Mouse (Mus musculus) heart, postnatal 0 days (tissue): ENCODE measurements around the gene Itpr2. TPM values are rescaled to one million over a fixed set of nuclear protein-coding genes. Genes with fewer than 3 reads are reported as not detected.

Experiments used
- ATAC-seq: fragments of 200-750 bp; cut with Nextera tagmentation; 2 replicates; pipeline ENCODE4 v1.8.0; 2017; ENCODE audit warnings: low read depth, moderate number of reproducible peaks, moderate library complexity; ENCODE audit not compliant: insufficient read depth
- DNase-seq: peaks from one replicate; pipeline ENCODE4 v3.0.0-alpha.2; 2016; ENCODE audit warnings: low spot score
- H3K27ac ChIP-seq: fragments of 300-500 bp; sonication (generic); 2 replicates; pipeline ENCODE4 v1.5.1; 2014; ENCODE audit warnings: low read depth, mild to moderate bottlenecking
- H3K27me3 ChIP-seq: fragments of 300-500 bp; sonication (generic); 2 replicates; pipeline ENCODE4 v1.6.1; 2014; ENCODE audit warnings: low read length, mixed read lengths; ENCODE audit not compliant: control insufficient read depth, insufficient read depth
- H3K36me3 ChIP-seq: fragments of 300-500 bp; sonication (generic); replicated peaks from 2 replicates; pipeline ENCODE4 v1.6.1; 2014; ENCODE audit warnings: low read length, mixed read lengths; ENCODE audit not compliant: control insufficient read depth, insufficient read depth
- H3K4me1 ChIP-seq: fragments of 300-500 bp; sonication (generic); 2 replicates; pipeline ENCODE4 v1.6.1; 2014; ENCODE audit warnings: antibody characterized with exemption; ENCODE audit not compliant: control insufficient read depth, insufficient read depth
- H3K4me2 ChIP-seq: fragments of 300-500 bp; sonication (generic); 2 replicates; pipeline ENCODE4 v1.6.1; 2014; ENCODE audit warnings: low read depth, mild to moderate bottlenecking, low read length, moderate library complexity
- H3K4me3 ChIP-seq: fragments of 300-500 bp; sonication (generic); 2 replicates; pipeline ENCODE4 v1.5.1; 2014; ENCODE audit warnings: low read depth, low read length
- H3K9ac ChIP-seq: fragments of 300-500 bp; sonication (generic); replicated peaks from 2 replicates; pipeline ENCODE4 v1.6.1; 2014; ENCODE audit warnings: low read depth, low read length, mixed read lengths
- H3K9me3 ChIP-seq: fragments of 300-500 bp; sonication (generic); replicated peaks from 2 replicates; pipeline ENCODE4 v1.6.1; 2016; ENCODE audit warnings: low read length; ENCODE audit not compliant: control insufficient read depth
- CTCF ChIP-seq: IDR thresholded peaks from 2 replicates; pipeline ENCODE4 v1.5.1; 2016; ENCODE audit warnings: antibody characterized with exemption, control low read depth, low read depth
- EP300 ChIP-seq: IDR thresholded peaks from 2 replicates; pipeline ENCODE4 v1.6.1; 2016; ENCODE audit warnings: antibody characterized with exemption, low read depth
- WGBS: fragments of 180-500 bp; shearing (Covaris S2); extraction: QIAGEN DNeasy Blood & Tissue Kit; methylation state at CpG from one replicate; pipeline ENCODE4 v1.1.7; 2014; 5-methylcytosine and 5-hydroxymethylcytosine counted together
- polyA plus RNA-seq: library from polyadenylated mRNA; unstranded; fragments of >200 nt; fragmentation: Nextera tagmentation; extraction: Ambion mirVana; gene quantifications from 2 replicates; pipeline ENCODE4 v1.2.1, GENCODE M21; 2015
- total RNA-seq: library from RNA; depleted of rRNA; stranded (reverse); fragments of >200 nt; gene quantifications from 2 replicates; pipeline ENCODE4 v1.2.3, GENCODE M21; 2014; ENCODE audit warnings: low replicate concordance

Itpr2 gene
- total and polyA plus RNA-seq, 2 experiments from 2014 or later = 26.5 to 59.5 TPM

GRCm38 (mm10) chr6:146082476-146082875 lies 419.5 kb downstream of the Itpr2 start:
- Histone ChIP-seq H3K27me3 (no peaks in the 10 kb centered on the region), H3K9ac (no peak overlapping the region), H3K4me3 (no peak overlapping the region), H3K4me2 (no peak overlapping the region), H3K4me1 (peaks cover 11% of the 10 kb centered on the region; the same call in 1 of the 2 replicates), H3K9me3 (no peaks in the 10 kb centered on the region; the same call in 1 of the 2 replicates), H3K36me3 (no peaks in the 10 kb centered on the region), H3K27ac (no peak overlapping the region)
- DNase-seq = no peak
- TF ChIP-seq CTCF (no peak), EP300 (no peak)
- WGBS = 95% methylated on average over 9 of the region's 9 CpGs
- ATAC-seq = no peak

DNA sequence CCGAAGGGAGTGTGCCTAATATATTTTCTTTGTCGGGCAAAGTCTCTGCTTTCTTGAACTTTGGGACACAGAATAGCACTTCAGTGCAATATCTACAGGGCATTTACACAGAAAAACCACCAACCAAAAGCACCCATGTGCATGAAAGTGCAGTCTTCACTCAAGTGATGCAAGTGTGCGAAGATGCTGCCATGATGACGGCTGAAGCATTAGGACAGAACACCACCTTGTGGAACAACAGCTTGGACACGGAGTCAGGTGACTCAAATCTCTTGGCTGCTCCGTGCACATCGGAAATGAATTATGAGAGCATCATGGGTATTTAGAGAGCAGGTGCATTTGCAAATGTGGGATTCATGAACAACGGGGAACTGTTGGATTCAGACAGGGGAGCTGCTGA lies 420.4 kb downstream of the Itpr2 start:
- Histone ChIP-seq H3K4me2 (no peak overlapping the region), H3K9ac (no peak overlapping the region), H3K27me3 (no peaks in the 10 kb centered on the region), H3K4me3 (no peak overlapping the region), H3K4me1 (peaks cover 11% of the 10 kb centered on the region; the same call in 1 of the 2 replicates), H3K36me3 (no peaks in the 10 kb centered on the region), H3K27ac (no peak overlapping the region), H3K9me3 (no peaks in the 10 kb centered on the region; the same call in 1 of the 2 replicates)
- TF ChIP-seq CTCF = no peak
- no peak for TF ChIP-seq EP300
- DNase-seq = no peak
- ATAC-seq = no peak
- WGBS = 87% methylated on average over 8 of the region's 8 CpGs

GRCm38 (mm10) chr6:146080546-146081512 lies 421.2 kb downstream of the Itpr2 start:
- ATAC-seq = peak; percentile 52; the same call in 1 of the 2 replicates
- Histone ChIP-seq H3K36me3 (no peaks in the 10 kb centered on the region), H3K4me1 (peaks cover 11% of the 10 kb centered on the region; the same call in 1 of the 2 replicates), H3K4me2 (no peak overlapping the region), H3K4me3 (no peak overlapping the region), H3K9ac (no peak overlapping the region), H3K9me3 (peaks cover 4% of the 10 kb centered on the region), H3K27ac (peak overlapping the region; percentile 52; the same call in 1 of the 2 replicates), H3K27me3 (no peaks in the 10 kb centered on the region)
- WGBS = 50% methylated on average over 18 of the region's 18 CpGs
- DNase-seq = peak; percentile 36
- TF ChIP-seq EP300 = no peak
- TF ChIP-seq CTCF = no peak

DNA sequence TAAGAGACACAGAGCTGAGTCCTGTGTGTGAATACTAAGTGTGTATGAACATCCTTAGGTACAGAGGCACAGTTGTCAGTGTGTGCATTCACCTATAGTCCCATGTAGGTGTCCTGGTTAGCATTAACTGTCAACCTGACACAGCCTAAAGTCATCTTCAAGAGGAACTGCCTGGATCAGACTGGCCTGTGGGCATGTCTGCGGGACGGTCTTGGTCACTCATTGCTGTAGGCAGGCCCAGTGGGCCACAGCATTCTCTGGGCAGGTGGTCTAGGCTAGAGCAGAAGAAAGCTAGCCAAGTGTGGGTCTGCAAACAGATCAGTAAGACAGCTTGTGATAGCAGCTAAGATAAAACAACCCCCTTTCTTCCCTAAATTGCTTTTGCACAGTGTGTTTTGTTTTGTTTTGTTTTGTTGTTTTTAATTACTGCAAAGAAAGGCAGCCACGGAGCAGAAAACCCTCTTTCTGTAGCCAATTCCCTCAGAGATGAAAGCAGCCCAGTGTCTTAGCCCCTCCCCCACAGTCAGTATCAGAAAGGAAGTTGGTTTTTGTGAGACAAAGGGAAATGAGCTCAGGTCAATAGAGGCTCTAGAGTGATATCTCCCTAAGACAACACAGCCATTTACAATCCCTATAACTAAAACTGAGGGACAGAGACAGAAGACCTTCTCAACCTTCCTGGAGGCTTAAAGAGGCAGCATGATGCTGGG lies 422.1 kb downstream of the Itpr2 start:
- peak; percentile 31; the same call in 1 of the 2 replicates for ATAC-seq
- peak overlapping the region; percentile 52 for H3K27ac ChIP-seq
- peak; percentile 37 for DNase-seq
- TF ChIP-seq CTCF = no peak
- TF ChIP-seq EP300 = no peak
- H3K4me2 ChIP-seq = no peak overlapping the region
- H3K9me3 ChIP-seq = peaks cover 6% of the 10 kb centered on the region
- H3K9ac ChIP-seq = no peak overlapping the region
- peaks cover 11% of the 10 kb centered on the region; the same call in 1 of the 2 replicates for H3K4me1 ChIP-seq
- no peaks in the 10 kb centered on the region for H3K27me3 ChIP-seq
- no peak overlapping the region for H3K4me3 ChIP-seq
- 56% methylated on average over 3 of the region's 3 CpGs for WGBS
- no peaks in the 10 kb centered on the region for H3K36me3 ChIP-seq

GRCm38 (mm10) chr6:146079261-146079660 lies 422.8 kb downstream of the Itpr2 start:
- H3K9ac ChIP-seq = no peak overlapping the region
- H3K27ac ChIP-seq = no peak overlapping the region; the same call in 1 of the 2 replicates
- H3K4me3 ChIP-seq = no peak overlapping the region
- H3K4me1 ChIP-seq = peaks cover 11% of the 10 kb centered on the region; the same call in 1 of the 2 replicates
- H3K36me3 ChIP-seq = no peaks in the 10 kb centered on the region
- peak; percentile 76 for DNase-seq
- no peaks in the 10 kb centered on the region for H3K27me3 ChIP-seq
- peaks cover 6% of the 10 kb centered on the region for H3K9me3 ChIP-seq
- no peak overlapping the region for H3K4me2 ChIP-seq
- TF ChIP-seq CTCF (peak; percentile 68), EP300 (no peak)
- ATAC-seq = peak; percentile 45; the same call in 1 of the 2 replicates
- WGBS = 33% methylated on average over 5 of the region's 5 CpGs
